Mouse (Mus musculus): ENCODE results near the gene Prdx1. TPM values are rescaled to one million over a fixed set of nuclear protein-coding genes. Genes with fewer than 3 reads are reported as not detected.

The Prdx1 gene
- total and polyA plus RNA-seq, 2 experiments, result 376 to 925 TPM

GRCm38 (mm10) chr4:116720343-116721097, 35.2 kb downstream of the Prdx1 start, which contains the start of gene Tesk2:
Gene Tesk2 (plus strand): TSS chr4:116720948.
- TF ChIP-seq CTCF (IDR thresholded peaks at IDR 0.05; ENCODE audit: low read depth, low read length) (no peak), POLR2A (IDR thresholded peaks at IDR 0.05; ENCODE audit: extremely low read depth, insufficient read depth, low read length) (peak; percentile 90)
- peak; percentile 100 for DNase-seq (ENCODE audit: extremely low read depth, low read depth, low spot score)
- Histone ChIP-seq H3K9ac (ENCODE audit: low read depth, low read length) (peak within 1 kb of the TSS; percentile 83), H3K27ac (replicated peaks; ENCODE audit: insufficient read depth, low read depth, low read length) (peak within 1 kb of the TSS; percentile 88), H3K27me3 (ENCODE audit: control insufficient read depth, insufficient read depth, low read length) (no peaks in the 10 kb centered on the region), H3K4me1 (ENCODE audit: control insufficient read depth, insufficient read depth, low read length) (peaks cover 7% of the 10 kb centered on the region), H3K79me2 (ENCODE audit: control insufficient read depth, insufficient read depth, low read length) (peaks cover 9% of the 10 kb centered on the region; the same call in 1 of the 2 replicates), H3K36me3 (ENCODE audit: control insufficient read depth, insufficient read depth, low read length) (no peaks in the 10 kb centered on the region), H3K4me3 (ENCODE audit: insufficient read depth, low read depth, low read length) (peak within 1 kb of the TSS; percentile 75)
- under 1% methylated on average over 33 of the region's 34 CpGs for WGBS

GRCm38 (mm10) chr4:116721098-116721628, 35.8 kb downstream of the Prdx1 start:
- no peaks in the 10 kb centered on the region for H3K36me3 ChIP-seq (ENCODE audit: control insufficient read depth, insufficient read depth, low read length)
- H3K4me1 ChIP-seq (ENCODE audit: control insufficient read depth, insufficient read depth, low read length), result peaks cover 7% of the 10 kb centered on the region
- DNase-seq (ENCODE audit: extremely low read depth, low read depth, low spot score), result peak; percentile 64
- peaks cover 14% of the 10 kb centered on the region; the same call in 1 of the 2 replicates for H3K79me2 ChIP-seq (ENCODE audit: control insufficient read depth, insufficient read depth, low read length)
- H3K9ac ChIP-seq (ENCODE audit: low read depth, low read length), result peak overlapping the region; percentile 83
- peak overlapping the region; percentile 88 for H3K27ac ChIP-seq (replicated peaks; ENCODE audit: insufficient read depth, low read depth, low read length)
- peak overlapping the region; percentile 75 for H3K4me3 ChIP-seq (ENCODE audit: insufficient read depth, low read depth, low read length)
- no peak for TF ChIP-seq POLR2A (IDR thresholded peaks at IDR 0.05; ENCODE audit: extremely low read depth, insufficient read depth, low read length)
- no peak for TF ChIP-seq CTCF (IDR thresholded peaks at IDR 0.05; ENCODE audit: low read depth, low read length)
- H3K27me3 ChIP-seq (ENCODE audit: control insufficient read depth, insufficient read depth, low read length), result no peaks in the 10 kb centered on the region
- WGBS, result 2% methylated on average over 29 of the region's 29 CpGs

GRCm38 (mm10) chr4:116722230-116722629, 36.9 kb downstream of the Prdx1 start:
- TF ChIP-seq CTCF (IDR thresholded peaks at IDR 0.05; ENCODE audit: low read depth, low read length) (no peak), POLR2A (IDR thresholded peaks at IDR 0.05; ENCODE audit: extremely low read depth, insufficient read depth, low read length) (no peak)
- H3K9ac ChIP-seq (ENCODE audit: low read depth, low read length), result peak overlapping the region; percentile 50
- H3K36me3 ChIP-seq (ENCODE audit: control insufficient read depth, insufficient read depth, low read length), result no peaks in the 10 kb centered on the region
- no peaks in the 10 kb centered on the region for H3K27me3 ChIP-seq (ENCODE audit: control insufficient read depth, insufficient read depth, low read length)
- H3K4me3 ChIP-seq (ENCODE audit: insufficient read depth, low read depth, low read length), result peak overlapping the region; percentile 75
- WGBS, result 40% methylated on average over 7 of the region's 7 CpGs
- peaks cover 13% of the 10 kb centered on the region for H3K4me1 ChIP-seq (ENCODE audit: control insufficient read depth, insufficient read depth, low read length)
- peaks cover 15% of the 10 kb centered on the region; the same call in 1 of the 2 replicates for H3K79me2 ChIP-seq (ENCODE audit: control insufficient read depth, insufficient read depth, low read length)
- DNase-seq (ENCODE audit: extremely low read depth, low read depth, low spot score), result peak; percentile 25
- peak overlapping the region; percentile 25; the same call in 1 of the 2 replicates for H3K27ac ChIP-seq (replicated peaks; ENCODE audit: insufficient read depth, low read depth, low read length)

GRCm38 (mm10) chr4:116725444-116725843, 40.1 kb downstream of the Prdx1 start:
- Histone ChIP-seq H3K9ac (ENCODE audit: low read depth, low read length) (no peak overlapping the region), H3K4me1 (ENCODE audit: control insufficient read depth, insufficient read depth, low read length) (peaks cover 23% of the 10 kb centered on the region), H3K27ac (replicated peaks; ENCODE audit: insufficient read depth, low read depth, low read length) (no peak overlapping the region), H3K79me2 (ENCODE audit: control insufficient read depth, insufficient read depth, low read length) (peaks cover 23% of the 10 kb centered on the region; the same call in 1 of the 2 replicates), H3K27me3 (ENCODE audit: control insufficient read depth, insufficient read depth, low read length) (no peaks in the 10 kb centered on the region), H3K4me3 (ENCODE audit: insufficient read depth, low read depth, low read length) (no peak overlapping the region), H3K36me3 (ENCODE audit: control insufficient read depth, insufficient read depth, low read length) (no peaks in the 10 kb centered on the region)
- no peak for TF ChIP-seq POLR2A (IDR thresholded peaks at IDR 0.05; ENCODE audit: extremely low read depth, insufficient read depth, low read length)
- no peak for TF ChIP-seq CTCF (IDR thresholded peaks at IDR 0.05; ENCODE audit: low read depth, low read length)
- DNase-seq (ENCODE audit: extremely low read depth, low read depth, low spot score), result no peak
- 86% methylated on average over 5 of the region's 5 CpGs for WGBS

GRCm38 (mm10) chr4:116727401-116727800, 42.1 kb downstream of the Prdx1 start:
- no peak for TF ChIP-seq CTCF (IDR thresholded peaks at IDR 0.05; ENCODE audit: low read depth, low read length)
- TF ChIP-seq POLR2A (IDR thresholded peaks at IDR 0.05; ENCODE audit: extremely low read depth, insufficient read depth, low read length), result no peak
- Histone ChIP-seq H3K9ac (ENCODE audit: low read depth, low read length) (peak overlapping the region; percentile 21; the same call in 1 of the 2 replicates), H3K4me1 (ENCODE audit: control insufficient read depth, insufficient read depth, low read length) (peaks cover 23% of the 10 kb centered on the region), H3K27ac (replicated peaks; ENCODE audit: insufficient read depth, low read depth, low read length) (peak overlapping the region; percentile 75), H3K4me3 (ENCODE audit: insufficient read depth, low read depth, low read length) (peak overlapping the region; percentile 37; the same call in 1 of the 2 replicates), H3K27me3 (ENCODE audit: control insufficient read depth, insufficient read depth, low read length) (no peaks in the 10 kb centered on the region), H3K79me2 (ENCODE audit: control insufficient read depth, insufficient read depth, low read length) (peaks cover 23% of the 10 kb centered on the region; the same call in 1 of the 2 replicates), H3K36me3 (ENCODE audit: control insufficient read depth, insufficient read depth, low read length) (no peaks in the 10 kb centered on the region)
- DNase-seq (ENCODE audit: extremely low read depth, low read depth, low spot score), result peak; percentile 94
- 22% methylated on average over 3 of the region's 3 CpGs for WGBS
